Mouse (Mus musculus): Measurements from ENCODE around the gene Mamdc2.

The Mamdc2 gene

DNA sequence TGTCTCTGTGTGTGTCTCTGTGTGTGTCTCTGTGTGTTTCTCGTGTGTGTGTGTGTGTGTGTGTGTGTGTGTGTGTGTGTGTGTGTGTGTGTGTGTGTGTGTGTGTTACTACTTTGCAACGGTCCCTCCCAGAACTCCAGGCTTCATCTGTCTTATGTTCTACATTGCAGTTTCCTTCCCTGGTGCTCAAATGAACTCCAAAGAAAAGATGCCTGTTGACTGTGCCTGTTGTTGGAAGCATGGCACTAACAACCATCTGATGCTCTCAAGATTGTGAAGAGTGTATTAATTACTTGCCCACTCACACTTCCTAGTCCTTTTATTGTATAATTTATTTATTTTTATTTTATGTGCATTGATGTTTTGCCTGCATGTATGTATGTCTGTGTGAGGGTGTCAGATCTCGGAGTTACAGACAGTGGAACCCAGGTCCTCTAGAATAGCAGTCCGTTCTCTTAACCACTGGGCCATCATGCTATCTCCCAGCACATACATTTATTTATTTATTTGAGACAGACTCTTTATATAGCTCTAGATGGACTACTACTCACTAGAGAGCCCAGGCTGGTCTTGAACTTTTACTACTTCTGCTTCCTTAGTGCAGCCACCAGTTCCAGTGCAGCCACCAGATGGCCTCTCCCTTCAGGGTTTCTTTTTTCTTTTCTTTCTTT, 174.1 kb downstream of the Mamdc2 start:
- DNase-seq (ENCODE audit: low spot score): no peak

DNA sequence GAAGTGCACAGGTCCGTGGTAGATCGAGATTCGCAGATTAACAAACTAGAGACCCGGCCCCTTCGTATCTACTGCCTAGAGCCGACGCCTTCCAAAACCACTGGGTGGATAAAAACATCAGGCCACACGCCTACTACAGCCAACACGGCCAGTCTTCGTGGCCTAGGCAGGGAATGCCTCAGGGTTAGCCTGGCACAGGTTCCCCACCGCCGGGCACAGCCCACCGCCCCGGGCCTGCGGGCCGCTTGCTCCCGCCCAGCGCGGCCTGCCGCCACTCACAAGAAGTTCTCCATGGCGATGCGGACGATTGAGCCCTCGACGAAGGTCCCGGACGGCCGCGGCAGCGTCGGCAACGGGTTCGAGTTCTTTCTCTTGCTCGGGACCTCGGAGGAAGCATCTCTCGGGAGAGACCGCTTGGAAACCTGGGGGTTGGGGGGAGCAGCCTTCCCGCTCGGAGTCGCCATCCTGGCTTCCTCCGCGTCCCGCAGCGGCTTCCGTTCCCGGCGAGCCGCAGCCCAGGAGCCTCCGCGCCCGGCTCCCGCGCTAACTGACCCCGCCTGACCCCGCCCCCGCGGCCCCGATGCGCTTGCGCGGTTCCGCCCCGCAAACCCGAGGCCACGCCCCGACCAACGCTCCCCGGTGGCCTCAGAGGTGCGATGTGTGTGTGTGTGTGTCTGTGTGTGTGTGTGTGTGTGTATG, 174.7 kb downstream of the Mamdc2 start, which contains the start of gene Smc5:
TSS of gene Smc5 (minus strand) at position 543 of the 699 bp plus-strand sequence.
- peak; percentile 93 for DNase-seq (ENCODE audit: low spot score)

DNA sequence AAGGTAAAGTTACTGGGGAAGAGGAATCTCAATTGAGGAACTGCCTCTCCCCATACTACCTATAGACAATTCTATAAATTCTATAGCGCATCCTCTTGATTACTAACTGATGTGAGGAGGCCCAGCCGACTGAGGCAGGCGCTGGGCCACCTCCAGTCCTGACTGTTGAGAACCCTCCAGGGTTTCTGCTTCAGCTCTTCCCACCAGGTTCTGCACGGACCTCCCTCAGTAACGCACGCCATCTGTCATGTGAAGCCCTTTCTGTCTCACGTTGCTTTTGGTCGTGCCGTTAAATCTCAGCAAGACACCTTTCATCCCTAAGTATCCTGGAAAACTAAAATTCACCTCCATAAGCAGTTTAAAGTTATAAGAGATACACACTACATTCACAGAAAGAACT, 191.5 kb downstream of the Mamdc2 start:
- DNase-seq (ENCODE audit: low spot score): no peak
